Mouse (Mus musculus) lung, adult 2 months (tissue): ENCODE results near the gene Kcnip3.

Source experiments
- CTCF ChIP-seq: fragments of 200-500 bp; IDR thresholded peaks from 2 replicates; pipeline ENCODE4 v1.5.1; 2011; ENCODE audit warnings: mild to moderate bottlenecking, low read length, control low read depth; ENCODE audit not compliant: insufficient read depth
- POLR2A ChIP-seq: fragments of 200-500 bp; IDR thresholded peaks from 2 replicates; pipeline ENCODE4 v1.6.1; 2011; ENCODE audit warnings: low read depth, mild to moderate bottlenecking, control low read depth, low read length, borderline replicate concordance; ENCODE audit errors: extremely low read depth

DNA sequence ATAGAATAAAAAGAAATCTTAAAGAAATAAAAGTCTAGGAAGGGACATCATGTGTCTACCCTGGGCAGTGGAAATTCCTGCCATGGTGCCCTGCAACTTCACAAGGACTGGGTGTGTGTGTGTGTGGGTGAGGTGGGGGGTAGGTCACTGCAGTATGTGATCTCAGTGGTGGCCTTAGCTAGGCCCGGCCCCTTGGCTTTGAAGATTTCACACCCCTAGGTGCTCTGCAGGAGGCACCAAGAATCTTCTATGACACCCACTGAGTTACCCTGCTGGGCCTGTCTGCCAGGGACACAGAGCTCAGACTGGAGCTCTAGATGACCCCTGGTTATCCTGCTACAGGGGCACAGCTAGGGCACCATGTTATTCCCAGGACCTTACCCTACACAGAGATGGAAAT is 25.6 kb downstream of the Kcnip3 start:
- TF ChIP-seq CTCF (no peak), POLR2A (no peak)
